Mouse (Mus musculus): ENCODE data around the gene Guca1b. TPM values are rescaled to one million over a fixed set of nuclear protein-coding genes. Genes with fewer than 3 reads are reported as not detected.
A peak's percentile ranks its signal among the peaks of the same experiment; 100 is the strongest.

Gene Guca1b
- total and polyA plus RNA-seq, 3 experiments: 1.3 to 3.1 TPM; not detected in 1

DNA sequence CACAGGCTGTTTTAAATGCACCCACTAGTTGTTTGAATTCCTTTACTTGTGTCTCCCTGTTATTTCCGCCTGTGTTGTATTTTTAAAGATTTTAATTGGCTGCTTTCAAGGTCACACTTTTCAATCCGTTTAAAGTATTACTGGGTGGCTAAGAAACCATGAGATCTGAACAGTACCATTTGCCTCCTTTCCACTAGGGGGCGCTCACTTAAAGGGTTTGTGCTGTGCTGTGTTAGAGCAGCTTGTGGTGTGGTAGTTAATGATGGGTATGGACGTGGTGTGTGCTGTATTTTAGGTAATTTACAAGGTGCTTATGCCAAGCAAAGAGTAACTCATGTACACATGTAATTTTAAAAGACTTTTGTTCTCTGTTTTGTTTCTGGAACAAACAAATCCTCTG lies 13.7 kb upstream of the Guca1b start:
- H3K9me3 ChIP-seq (replicated peaks; ENCODE audit: insufficient read depth, low read length): no peaks in the 10 kb centered on the region
- H3K4me1 ChIP-seq (ENCODE audit: control insufficient read depth in 1 of 2, insufficient read depth in 2 of 2, low read length in 2 of 2): peaks cover 0 to 15% of the 10 kb centered on the region in 2 experiments; a peak in 1 of 4 replicates
- H3K27me3 ChIP-seq (ENCODE audit: control insufficient read depth in 1 of 2, insufficient read depth in 2 of 2, low read length in 2 of 2): no peaks in the 10 kb centered on the region
- peaks cover 8 to 14% of the 10 kb centered on the region in 2 experiments; a peak in 3 of 4 replicates for H3K36me3 ChIP-seq (ENCODE audit: control insufficient read depth in 1 of 2, insufficient read depth in 2 of 2, low read length in 2 of 2)
- H3K79me2 ChIP-seq (ENCODE audit: control insufficient read depth, insufficient read depth, low read length, poor library complexity): peaks cover 11% of the 10 kb centered on the region
- H3K27ac ChIP-seq (ENCODE audit: control insufficient read depth, low read depth, low read length): no peak overlapping the region
- H3K4me3 ChIP-seq (ENCODE audit: control insufficient read depth in 1 of 2, insufficient read depth in 1 of 2, low read depth in 2 of 2, low read length in 2 of 2): no peak overlapping the region
- H3K9ac ChIP-seq (ENCODE audit: control insufficient read depth, low read depth, low read length, poor library complexity, severe bottlenecking): peak overlapping the region; percentile 4; the same call in 1 of the 2 replicates
- DNase-seq (ENCODE audit: low read depth, low spot score): peak; percentile 90
- TF ChIP-seq ELF1 (IDR thresholded peaks at IDR 0.05; ENCODE audit: low read depth, low read length) (no peak), MAZ (IDR thresholded peaks at IDR 0.05; ENCODE audit: low read depth, low read length) (no peak), MEF2A (IDR thresholded peaks at IDR 0.05; ENCODE audit: extremely low read depth, insufficient replicate concordance, low read depth, low read length, poor library complexity, severe bottlenecking) (no peak), TBP (IDR thresholded peaks at IDR 0.05; ENCODE audit: low read depth, low read length) (peak; percentile 41; the same call in 1 of the 2 replicates), MXI1 (IDR thresholded peaks at IDR 0.05; ENCODE audit: low read depth, low read length) (no peak), ZMIZ1 (IDR thresholded peaks at IDR 0.05; ENCODE audit: low read depth, low read length) (no peak), NRF1 (IDR thresholded peaks at IDR 0.05; ENCODE audit: insufficient read depth, low read depth, low read length, poor library complexity, severe bottlenecking) (no peak), SIN3A (IDR thresholded peaks at IDR 0.05; ENCODE audit: low read length) (no peak), ZC3H11A (IDR thresholded peaks at IDR 0.05; ENCODE audit: low read depth, low read length) (no peak), MYC (IDR thresholded peaks at IDR 0.05; ENCODE audit: low read depth, low read length) (peak; percentile 59; the same call in 1 of the 2 replicates), MAX (IDR thresholded peaks at IDR 0.05; ENCODE audit: low read length) (no peak), USF2 (IDR thresholded peaks at IDR 0.05; ENCODE audit: borderline replicate concordance in 1 of 2, insufficient read depth in 1 of 2, low read depth in 1 of 2, low read length in 2 of 2) (no peak), POLR2A (IDR thresholded peaks at IDR 0.05; ENCODE audit: control insufficient read depth in 1 of 2, insufficient read depth in 1 of 2, low read depth in 1 of 2, low read length in 2 of 2, poor library complexity in 1 of 2) (no peak), ZKSCAN1 (IDR thresholded peaks at IDR 0.05; ENCODE audit: low read depth, low read length) (no peak), USF1 (IDR thresholded peaks at IDR 0.05; ENCODE audit: low read depth, low read length) (no peak), JUND (IDR thresholded peaks at IDR 0.05; ENCODE audit: low read depth, low read length) (no peak), SMC3 (IDR thresholded peaks at IDR 0.05; ENCODE audit: low read depth, low read length) (peak; percentile 49), TAL1 (IDR thresholded peaks at IDR 0.05; ENCODE audit: low read length) (no peak), CHD2 (IDR thresholded peaks at IDR 0.05; ENCODE audit: low read length) (no peak), GATA1 (IDR thresholded peaks at IDR 0.05; ENCODE audit: low read depth, low read length) (no peak), EP300 (IDR thresholded peaks at IDR 0.05; ENCODE audit: low read depth in 1 of 2, low read length in 2 of 2) (no peak), UBTF (IDR thresholded peaks at IDR 0.05; ENCODE audit: borderline replicate concordance, insufficient read depth, low read depth, low read length) (no peak), ETS1 (IDR thresholded peaks at IDR 0.05; ENCODE audit: low read depth, low read length) (no peak), KAT2A (conservative IDR thresholded peaks at IDR 0.05; ENCODE audit: low read depth, low read length) (no peak), NELFE (IDR thresholded peaks at IDR 0.05; ENCODE audit: low read depth, low read length) (no peak), RCOR1 (IDR thresholded peaks at IDR 0.05; ENCODE audit: low read depth, low read length) (no peak), POLR2AphosphoS2 (IDR thresholded peaks at IDR 0.05; ENCODE audit: low read length) (no peak), GABPA (IDR thresholded peaks at IDR 0.05; ENCODE audit: low read depth, low read length) (no peak), ZNF384 (IDR thresholded peaks at IDR 0.05; ENCODE audit: low read depth, low read length) (no peak), CTCF (IDR thresholded peaks at IDR 0.05 in 2 of 3, conservative IDR thresholded peaks at IDR 0.05 in 1 of 3; ENCODE audit: control insufficient read depth in 1 of 3, insufficient read depth in 1 of 3, low read depth in 2 of 3, low read length in 3 of 3, poor library complexity in 1 of 3, severe bottlenecking in 1 of 3) (peak; percentile 74 to 89 (median 89)), HCFC1 (IDR thresholded peaks at IDR 0.05; ENCODE audit: low read depth, low read length) (peak; percentile 71), MAFK (IDR thresholded peaks at IDR 0.05; ENCODE audit: borderline replicate concordance, low read depth, low read length) (no peak), POLR2AphosphoS5 (IDR thresholded peaks at IDR 0.05; ENCODE audit: borderline replicate concordance, low read depth, low read length) (no peak), TCF12 (IDR thresholded peaks at IDR 0.05; ENCODE audit: low read depth, low read length) (no peak), CHD1 (IDR thresholded peaks at IDR 0.05; ENCODE audit: low read depth, low read length) (no peak), RAD21 (IDR thresholded peaks at IDR 0.05; ENCODE audit: low read depth, low read length) (peak; percentile 52), BHLHE40 (IDR thresholded peaks at IDR 0.05; ENCODE audit: borderline replicate concordance, low read depth, low read length) (no peak), E2F4 (IDR thresholded peaks at IDR 0.05; ENCODE audit: borderline replicate concordance, low read depth, low read length) (no peak)

All from MEL (cell line).